Mouse (Mus musculus) gastrocnemius, postnatal 36 days (tissue): Measurements from ENCODE around the gene Fam104a. TPM values are rescaled to one million over a fixed set of nuclear protein-coding genes. Genes with fewer than 3 reads are reported as not detected.
"Not testable (repeated sequence)": the region's sequence is repeated elsewhere in the genome, so short reads cannot be mapped to it uniquely, and the experiment has no call there.

Experiments used
- DNase-seq, 2 experiments: peaks; one replicate each; pipeline ENCODE4 v3.0.0; 2022
- intact Hi-C: fragments of 180-260 bp; cut with DNase I; formaldehyde crosslinking; loops from one replicate; pipeline ENCODE4 v1.15.1; 2025
- total RNA-seq, 2 experiments: library from RNA; stranded (reverse); gene quantifications; 2 replicates each; pipeline ENCODE4 v1.2.3; 2021

Gene Fam104a
- total RNA-seq, 2 experiments from 2014 or later = 26.7 to 27.6 TPM

DNA sequence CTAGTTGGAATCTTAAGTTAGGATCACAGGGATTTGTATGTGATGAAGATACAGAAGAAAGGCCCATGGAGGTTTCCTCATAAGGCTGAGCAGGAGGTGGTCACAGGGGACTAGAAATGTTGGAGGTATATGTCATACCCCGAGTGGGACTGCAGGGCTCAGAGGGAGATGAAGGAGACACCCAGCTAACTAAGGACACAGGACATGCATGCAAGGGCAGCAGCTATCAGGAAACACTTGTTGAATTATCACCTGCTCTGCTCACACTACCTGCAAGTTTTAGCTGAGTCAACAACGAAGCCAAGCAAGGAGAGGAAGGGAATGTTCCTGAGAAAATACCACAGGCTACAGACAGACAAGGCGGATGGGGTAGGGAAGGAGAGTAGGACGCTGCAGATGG, 16.3 kb downstream of the Fam104a start:
- no peak for DNase-seq
- intact Hi-C loops = no loop called here

- no peak for DNase-seq
- intact Hi-C loops = no loop called here
Measured at GRCm38 (mm10) chr11:113667122-113667521, 16.8 kb downstream of the Fam104a start.

DNA sequence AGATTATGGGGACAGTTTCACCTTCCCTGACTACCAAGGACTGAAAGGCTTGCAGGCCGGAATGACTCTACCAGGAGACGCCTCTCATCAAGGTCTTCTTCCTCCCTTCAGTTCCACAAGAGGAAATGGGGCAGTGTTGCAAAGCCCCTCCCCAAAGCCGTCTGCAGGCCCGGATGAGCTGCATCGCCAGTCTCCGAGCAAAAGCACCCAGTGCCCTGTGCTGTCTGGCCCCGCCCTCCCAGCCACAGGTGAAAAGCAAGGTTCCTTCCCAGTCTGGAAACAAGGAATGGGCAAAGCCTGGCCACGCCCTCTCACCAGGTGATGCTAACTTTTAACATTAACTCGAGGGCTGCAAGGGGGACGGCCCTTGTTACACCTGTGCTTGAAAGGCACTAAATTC, 17.3 kb downstream of the Fam104a start:
- intact Hi-C loops = no loop called here
- DNase-seq = no peak

GRCm38 (mm10) chr11:113666205-113666604, 17.8 kb downstream of the Fam104a start:
- no peak for DNase-seq
- intact Hi-C loops = no loop called here

DNA sequence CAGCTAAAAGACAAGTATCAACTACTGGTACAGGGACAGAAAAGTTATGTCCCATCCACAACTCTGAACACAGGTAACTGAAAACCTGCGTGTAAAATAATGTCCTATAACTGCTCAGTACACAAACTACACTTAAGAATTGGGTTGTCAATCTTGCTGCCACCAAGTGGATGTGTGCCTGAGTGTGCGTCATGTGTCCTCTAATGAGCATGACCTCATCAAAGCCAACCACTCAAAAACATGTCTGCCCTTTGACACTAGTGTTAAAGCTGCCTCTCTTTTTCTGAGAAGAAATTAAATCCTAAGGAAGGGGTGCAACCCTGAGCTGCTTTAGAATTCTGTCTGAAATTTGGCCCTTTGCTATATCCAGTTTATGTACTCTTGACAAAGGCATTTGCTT, 19.7 kb downstream of the Fam104a start:
- intact Hi-C loops = no loop called here
- DNase-seq = no peak

DNA sequence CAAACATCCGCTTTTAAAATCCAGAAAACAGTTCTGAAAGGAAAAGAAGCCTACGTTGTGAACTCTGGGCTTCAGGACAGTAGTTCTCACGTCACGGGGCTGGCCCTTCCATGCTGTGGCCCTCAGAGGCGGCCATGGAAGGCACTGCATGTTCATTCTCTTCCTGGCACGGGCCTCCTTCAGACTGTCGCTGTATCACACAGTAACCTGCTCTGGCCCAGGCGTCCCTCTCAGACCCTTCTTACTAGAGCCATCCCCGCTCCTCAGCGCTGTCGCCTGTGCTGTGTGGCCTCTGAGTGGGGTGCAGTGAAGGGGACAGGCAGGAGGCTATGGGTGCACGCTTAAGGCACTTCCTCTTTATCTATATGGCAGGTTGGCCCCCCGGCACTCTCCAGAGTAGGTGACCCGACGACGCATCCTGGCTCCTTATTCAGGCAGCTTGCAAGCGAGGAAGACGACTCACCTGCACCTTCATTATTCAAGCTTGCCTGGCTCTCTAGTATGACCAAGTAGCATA, 22.1 kb downstream of the Fam104a start:
- intact Hi-C loops = no loop called here
- no peak for DNase-seq

DNA sequence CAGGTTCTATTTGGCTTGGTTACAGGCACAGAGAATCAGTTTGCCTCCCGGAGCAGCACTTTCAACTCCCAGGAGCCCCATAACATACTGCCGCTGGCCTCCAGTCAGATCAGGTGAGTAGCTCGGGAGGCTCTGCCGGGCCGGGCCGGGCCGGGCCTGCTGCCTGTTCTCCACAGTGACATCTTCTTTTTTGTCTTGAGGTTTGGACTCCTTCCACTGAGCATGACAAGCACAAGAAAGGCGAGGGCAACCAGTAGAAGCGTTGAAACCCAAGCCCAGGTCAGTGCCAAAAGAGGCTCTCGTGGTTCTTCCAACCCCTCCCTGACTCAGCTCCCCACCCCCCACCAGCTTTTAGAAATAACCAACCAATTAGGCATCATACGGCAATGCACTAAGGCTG, 23.0 kb downstream of the Fam104a start:
- DNase-seq = no peak
- intact Hi-C loops = no loop called here

DNA sequence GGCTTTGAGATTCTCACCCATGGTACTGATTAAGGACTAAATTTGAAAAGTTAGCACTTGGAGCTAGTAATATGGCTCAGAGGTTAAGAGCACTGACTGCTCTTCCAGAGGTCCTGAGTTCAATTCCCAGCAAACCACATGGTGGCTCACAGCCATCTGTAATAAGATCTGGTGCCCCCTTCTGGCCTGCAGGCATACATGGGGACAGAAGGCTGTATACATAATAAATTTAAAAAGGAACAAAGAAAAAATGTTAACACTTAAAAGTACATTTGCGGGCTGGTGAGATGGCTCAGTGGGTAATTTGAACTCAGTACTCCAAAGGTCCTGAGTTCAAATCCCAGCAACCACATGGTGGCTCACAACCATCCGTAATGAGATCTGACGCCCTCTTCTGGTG, 23.7 kb downstream of the Fam104a start:
- intact Hi-C loops, DNase-seq: not testable (repeated sequence)

GRCm38 (mm10) chr11:113658763-113659162, 25.2 kb downstream of the Fam104a start:
- DNase-seq = no peak
- intact Hi-C loops = no loop called here

DNA sequence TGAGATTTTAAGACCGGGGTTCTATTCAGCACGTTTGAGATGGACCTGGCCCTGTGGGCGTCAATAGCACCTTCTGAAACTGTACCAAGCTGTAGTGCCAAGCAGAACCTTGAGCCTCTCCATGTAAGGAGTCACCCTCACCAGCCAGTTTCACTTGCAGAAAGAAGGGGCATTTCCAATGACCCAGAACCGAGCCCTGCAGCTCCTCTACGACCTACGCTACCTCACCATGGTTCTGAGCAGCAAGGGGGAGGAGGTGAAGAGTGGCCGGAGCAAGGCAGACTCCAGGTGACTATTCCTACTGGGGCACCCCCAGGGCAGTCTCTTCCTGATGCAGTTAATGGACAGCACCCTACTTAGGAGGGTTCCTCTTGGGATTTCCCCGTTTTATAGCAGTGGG, 25.6 kb downstream of the Fam104a start:
- no peak for DNase-seq
- intact Hi-C loops = no loop called here

- no peak for DNase-seq
- intact Hi-C loops = no loop called here
Measured at GRCm38 (mm10) chr11:113657221-113657620, 26.7 kb downstream of the Fam104a start.

DNA sequence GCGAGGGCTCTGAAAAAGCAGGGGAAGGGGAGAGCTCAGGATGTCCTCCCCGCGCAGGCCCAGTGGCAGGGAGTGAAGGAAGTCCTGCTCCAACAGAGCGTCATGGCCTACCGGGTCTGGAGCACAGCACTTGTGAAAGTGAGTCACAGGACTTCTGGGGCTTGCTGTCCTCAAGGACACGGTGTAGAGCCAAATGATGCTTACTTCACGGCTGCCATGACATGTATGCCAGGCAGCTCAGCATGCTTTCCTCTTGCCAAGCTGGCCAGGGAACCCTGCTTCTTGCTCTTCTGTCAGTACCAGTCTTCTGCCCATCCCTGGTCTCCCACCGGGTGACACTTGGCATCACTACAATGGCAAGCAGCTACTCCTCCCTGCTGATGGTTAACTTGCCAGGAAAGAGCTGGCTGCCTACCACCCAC, 27.4 kb downstream of the Fam104a start:
- intact Hi-C loops = no loop called here

DNA sequence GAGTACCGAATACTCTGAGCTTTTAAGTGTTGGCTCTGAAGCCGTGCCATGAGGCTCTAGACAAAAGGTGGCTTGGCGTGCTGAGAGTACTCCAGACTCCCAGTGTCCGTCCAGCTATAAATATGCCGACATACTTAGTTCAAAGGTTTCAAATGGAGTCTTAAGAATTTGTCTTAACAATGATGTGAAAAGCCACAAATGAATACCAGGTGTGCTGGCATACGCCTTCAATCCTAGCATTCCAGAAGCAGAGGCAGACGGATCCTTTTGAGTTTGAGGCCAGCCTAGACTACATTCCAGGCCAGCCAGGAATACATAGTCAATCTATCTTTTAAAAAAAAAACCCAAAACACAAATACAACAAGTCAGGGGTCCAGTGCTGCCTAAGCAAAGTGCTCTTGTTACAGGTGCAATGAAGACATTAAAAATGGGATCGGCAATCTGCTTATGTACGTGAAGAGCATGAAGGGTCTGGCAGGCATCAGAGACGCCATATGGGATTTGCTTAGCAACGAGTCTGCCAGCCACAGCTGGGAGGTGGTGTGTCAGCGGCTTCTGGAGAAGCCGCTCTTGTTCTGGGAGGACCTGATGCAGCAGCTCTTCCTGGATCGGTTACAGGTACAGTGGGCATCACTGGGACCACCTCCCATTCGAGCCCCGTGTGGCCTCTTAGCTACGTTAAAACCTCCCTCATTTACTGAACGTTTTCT, 29.2 kb downstream of the Fam104a start:
- DNase-seq = no peak
- intact Hi-C loops = loop anchor here (5.0 kb wide), 1 partner anchor 38 kb away; no protein-coding TSS in a partner anchor

More for the DNA sequence above, 27.4 kb downstream of the Fam104a start:
- DNase-seq = no peak

DNA sequence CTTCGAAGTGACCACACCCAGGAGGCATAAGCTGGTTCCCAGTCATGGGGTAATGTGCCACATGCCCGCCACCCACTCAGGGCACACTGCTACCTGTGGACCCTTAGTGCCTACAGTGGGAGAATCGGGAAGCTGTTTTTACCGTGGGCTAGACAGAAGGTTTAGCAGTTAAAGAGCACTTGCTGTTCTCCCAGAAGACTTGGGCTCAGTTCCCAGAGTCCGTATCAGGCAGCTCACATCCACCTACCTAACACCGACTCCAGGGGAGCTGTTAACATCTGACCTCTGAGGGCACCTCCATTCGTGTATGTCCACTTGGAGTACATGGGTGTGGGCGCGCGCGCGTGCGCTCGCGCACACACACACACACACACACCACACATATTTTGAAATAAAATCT, 29.9 kb downstream of the Fam104a start:
- intact Hi-C loops = loop anchor here (5.0 kb wide), 1 partner anchor 38 kb away; no protein-coding TSS in a partner anchor
- DNase-seq = no peak

DNA sequence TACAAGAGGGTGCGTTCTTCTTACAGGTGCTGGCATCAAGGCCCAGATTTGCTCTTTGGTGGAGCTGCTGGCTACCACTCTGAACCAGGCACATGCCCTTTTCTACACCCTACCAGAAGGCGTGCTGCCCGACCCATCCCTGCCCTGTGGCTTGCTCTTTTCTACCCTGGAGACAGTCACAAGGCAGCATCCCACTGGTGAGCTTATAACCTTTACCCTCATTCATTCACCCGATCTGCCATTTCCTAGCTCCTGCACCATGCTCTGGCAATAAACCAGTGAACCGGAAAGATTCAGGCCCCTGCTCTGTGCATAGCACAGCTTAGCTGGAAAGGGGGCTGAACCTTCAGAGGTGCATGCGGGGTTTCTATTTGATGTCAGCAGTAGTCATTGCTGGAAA, 31.4 kb downstream of the Fam104a start:
- intact Hi-C loops = loop anchor here (5.0 kb wide), 1 partner anchor 40 kb away; no protein-coding TSS in a partner anchor
- DNase-seq = no peak

DNA sequence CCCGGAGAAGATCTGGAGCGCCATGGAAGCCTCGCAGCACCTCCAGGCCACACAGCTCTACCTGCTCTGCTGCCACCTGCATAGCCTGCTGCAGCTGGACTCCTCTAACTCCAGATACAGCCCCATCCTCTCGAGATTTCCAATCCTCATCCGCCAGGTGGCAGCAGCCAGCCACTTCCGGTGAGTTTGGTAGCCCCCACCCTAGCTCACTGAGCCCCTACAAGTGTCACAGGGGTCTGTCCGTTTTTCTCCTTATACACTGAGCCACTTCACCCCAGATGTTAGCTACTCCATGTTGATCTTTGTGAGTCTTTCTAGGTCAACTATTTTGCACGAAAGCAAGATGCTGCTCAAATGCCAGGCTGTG, 32.1 kb downstream of the Fam104a start:
- intact Hi-C loops = loop anchor here (5.0 kb wide), 1 partner anchor 40 kb away; no protein-coding TSS in a partner anchor
- DNase-seq = no peak

DNA sequence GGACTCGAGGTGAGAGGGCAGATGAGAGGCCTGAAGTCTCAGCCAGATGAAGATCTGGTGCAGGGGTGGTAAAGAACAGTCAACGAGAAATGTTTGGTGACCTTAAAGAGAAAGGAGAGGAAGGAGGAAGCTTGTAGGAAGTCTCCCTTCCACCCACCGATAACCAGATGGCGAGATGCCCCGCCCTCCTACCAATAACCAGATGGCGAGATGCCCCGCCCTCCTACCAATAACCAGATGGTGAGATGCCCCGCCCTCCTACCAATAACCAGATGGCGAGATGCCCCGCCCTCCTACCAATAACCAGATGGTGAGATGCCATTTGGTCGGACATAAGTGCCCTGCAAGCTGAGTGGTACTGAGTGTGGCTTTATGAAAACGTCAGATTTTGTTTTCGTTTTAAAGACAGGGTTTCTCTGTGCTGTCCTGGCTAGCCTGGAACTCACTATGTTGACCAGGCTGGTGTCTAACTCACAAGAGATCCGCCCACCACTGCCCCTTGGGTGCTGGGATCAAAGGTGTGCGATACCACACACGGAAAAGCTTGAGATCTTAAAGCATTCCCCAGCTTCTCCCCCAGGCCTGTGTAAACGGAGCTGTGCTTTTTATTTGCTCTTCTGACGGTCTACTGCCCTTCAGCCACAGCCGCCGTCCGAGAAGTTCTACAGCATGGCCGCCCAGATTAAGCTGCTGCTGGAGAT, 32.6 kb downstream of the Fam104a start:
- no peak for DNase-seq
- intact Hi-C loops = loop anchor here (5.0 kb wide), 1 partner anchor 41 kb away; no protein-coding TSS in a partner anchor

- DNase-seq = peak; percentile 51 to 61
- intact Hi-C loops = loop anchor here (2.0 to 5.0 kb wide), 3 partner anchors 33 to 161 kb away; partner anchors contain the start of genes D11Wsu47e and Fam104a
Measured at GRCm38 (mm10) chr11:113649353-113650210, 34.4 kb downstream of the Fam104a start, which contains the start of gene Slc39a11. Gene Slc39a11, minus strand, starts transcription at chr11:113650079.

- DNase-seq = no peak
- intact Hi-C loops = loop anchor here (2.0 to 5.0 kb wide), 2 partner anchors 33 to 162 kb away; partner anchors contain the start of genes D11Wsu47e and Fam104a
Measured at GRCm38 (mm10) chr11:113648690-113649352, 35.1 kb downstream of the Fam104a start, which contains the start of gene Cog1. Gene Cog1, plus strand, starts transcription at chr11:113649169.

- peak; percentile 78 to 79 for DNase-seq
- intact Hi-C loops = loop anchor here (2.0 to 5.0 kb wide), 2 partner anchors 34 to 163 kb away; partner anchors contain the start of genes D11Wsu47e and Fam104a
Measured at GRCm38 (mm10) chr11:113648152-113648551, 35.8 kb downstream of the Fam104a start.
